Mouse (Mus musculus) granulocyte monocyte progenitor cell, adult 5-6 weeks (primary cell): ENCODE data around the gene Tspyl3. TPM values are rescaled to one million over a fixed set of nuclear protein-coding genes. Genes with fewer than 3 reads are reported as not detected.

Source experiments
- ATAC-seq: replicated peaks from 2 replicates; pipeline ENCODE4 v1.8.0; 2016; ENCODE audit warnings: mild to moderate bottlenecking, moderate TSS enrichment, inconsistent platforms; ENCODE audit not compliant: poor library complexity, severe bottlenecking
- total RNA-seq, 2 experiments: library from RNA; stranded (forward) in 1 of 2; stranded (reverse) in 1 of 2; fragments of 200-712, 200-1000 nt in 1 of 2; fragments of >200 nt in 1 of 2; fragmentation: Nextera tagmentation in 1 of 2; gene quantifications; 2 replicates each; pipeline ENCODE4 v1.2.3; 2014 to 2017

Gene Tspyl3
- total RNA-seq, 2 experiments from 2014 or later = 6.1 to 12.1 TPM

DNA sequence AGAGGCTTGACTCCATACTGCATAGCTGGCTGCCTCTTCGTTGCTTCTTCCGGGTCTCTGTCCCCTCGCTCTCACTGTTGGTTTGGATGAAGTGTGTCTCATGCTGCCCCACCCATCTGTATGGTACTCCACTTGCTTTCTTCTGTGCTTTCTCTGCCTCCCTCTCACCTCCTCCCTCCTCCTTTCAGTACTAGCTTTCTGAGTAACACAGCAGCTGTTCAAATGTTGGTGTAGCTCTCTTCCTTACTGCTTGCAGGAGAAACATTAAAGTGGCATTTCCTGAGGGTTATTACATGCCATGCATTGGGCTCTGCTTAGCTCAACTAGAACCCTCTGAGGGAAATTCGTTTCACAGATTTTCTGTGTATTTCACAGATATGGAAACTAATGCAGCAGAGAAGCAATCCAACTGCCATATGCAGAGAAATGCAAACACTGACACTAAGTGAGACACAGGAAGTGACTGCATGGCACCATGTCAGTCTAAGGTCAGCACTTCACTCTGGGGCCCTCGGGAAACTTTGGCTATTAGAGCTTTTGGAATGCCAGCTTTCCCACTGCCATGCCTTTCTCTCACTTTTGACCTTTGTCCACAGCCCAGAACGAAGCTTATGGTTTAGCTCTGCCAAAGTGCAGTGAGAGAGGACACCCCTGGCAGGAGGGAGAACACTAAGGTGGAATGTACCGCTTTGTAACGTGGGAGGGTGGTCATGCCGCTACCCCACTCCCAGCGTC, 45.9 kb downstream of the Tspyl3 start:
- ATAC-seq = no peak

DNA sequence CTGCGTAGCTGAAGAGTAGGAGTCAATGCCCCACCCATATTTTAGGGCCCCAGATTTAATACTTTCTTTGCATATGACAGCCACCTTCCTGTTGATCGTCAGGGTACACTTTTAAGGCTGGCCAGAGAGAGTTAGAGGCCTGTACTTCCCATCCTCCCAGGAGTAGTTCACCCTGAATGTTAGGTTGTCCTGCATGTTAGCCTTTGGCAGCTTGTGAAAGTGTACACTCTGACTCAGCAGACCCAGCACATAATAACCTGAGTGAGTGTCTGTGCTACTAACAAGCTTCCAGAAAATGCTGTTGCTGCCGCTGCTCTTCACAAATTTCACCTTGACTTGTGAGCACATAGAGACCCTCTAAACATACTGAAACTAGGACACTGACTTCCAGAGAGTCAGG, 48.1 kb downstream of the Tspyl3 start:
- ATAC-seq = no peak

DNA sequence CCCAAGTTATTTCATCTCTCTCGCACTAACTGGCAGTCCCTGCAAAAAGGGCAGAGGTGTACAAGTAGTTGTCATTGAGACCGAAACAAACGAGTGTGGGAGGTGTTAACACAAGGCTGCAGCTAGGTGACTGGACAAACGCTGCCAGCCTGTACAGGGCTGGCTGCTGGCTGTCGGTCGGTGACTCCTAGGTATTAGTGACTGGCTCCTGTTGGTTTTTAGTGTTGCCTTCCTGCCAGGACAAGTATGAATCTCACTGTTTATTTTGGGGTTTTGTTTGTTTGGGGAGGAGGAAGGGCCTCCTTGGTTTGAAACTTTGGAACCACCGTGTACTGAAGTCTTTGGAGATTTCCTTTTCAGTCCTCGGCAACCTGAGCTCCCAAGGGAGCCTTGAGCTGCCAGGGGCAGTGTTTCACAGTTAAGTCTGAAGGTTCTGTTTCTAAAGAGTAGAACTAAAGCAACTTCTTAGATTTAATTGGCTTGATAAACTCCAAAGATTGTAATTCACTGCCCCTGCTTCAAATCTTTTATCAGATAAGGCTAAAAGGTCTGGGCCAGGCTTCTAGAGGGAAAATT, 49.2 kb downstream of the Tspyl3 start:
- no peak for ATAC-seq

Other genes starting within 250 kb of the Tspyl3 start
- 62.9 and 67.0 TPM in 2 replicates for gene Pdrg1, start 210.0 kb downstream of the Tspyl3 start, total RNA-seq (2014; fragmentation: Nextera tagmentation)
- 98.2 and 108 TPM in 2 replicates for gene Pdrg1, start 210.0 kb downstream of the Tspyl3 start, total RNA-seq (2017)
- gene Xkr7, start 193.6 kb downstream of the Tspyl3 start, total RNA-seq (2014; fragmentation: Nextera tagmentation) = not detected in 2 replicates
- not detected in 2 replicates for gene Xkr7, start 193.6 kb downstream of the Tspyl3 start, total RNA-seq (2017)
- 7.7 and 11.6 TPM in 2 replicates for gene Ccm2l, start 159.5 kb downstream of the Tspyl3 start, total RNA-seq (2014; fragmentation: Nextera tagmentation)
- 0.21 and 3.3 TPM in 2 replicates for gene Ccm2l, start 159.5 kb downstream of the Tspyl3 start, total RNA-seq (2017)
- 6.4 and 9.5 TPM in 2 replicates for gene Hck, start 117.0 kb downstream of the Tspyl3 start, total RNA-seq (2014; fragmentation: Nextera tagmentation)
- 13.1 and 17.5 TPM in 2 replicates for gene Hck, start 117.0 kb downstream of the Tspyl3 start, total RNA-seq (2017)
- 54.2 and 60.7 TPM in 2 replicates for gene Tm9sf4, start 64.1 kb downstream of the Tspyl3 start, total RNA-seq (2014; fragmentation: Nextera tagmentation)
- 61.3 and 91.4 TPM in 2 replicates for gene Tm9sf4, start 64.1 kb downstream of the Tspyl3 start, total RNA-seq (2017)
- gene Plagl2, start 16.0 kb upstream of the Tspyl3 start, total RNA-seq (2014; fragmentation: Nextera tagmentation) = 45.0 and 46.6 TPM in 2 replicates
- gene Plagl2, start 16.0 kb upstream of the Tspyl3 start, total RNA-seq (2017) = 5.4 and 7.2 TPM in 2 replicates
- 17.6 and 20.3 TPM in 2 replicates for gene Pofut1, start 16.1 kb upstream of the Tspyl3 start, total RNA-seq (2014; fragmentation: Nextera tagmentation)
- gene Pofut1, start 16.1 kb upstream of the Tspyl3 start, total RNA-seq (2017) = 16.0 and 19.1 TPM in 2 replicates
- gene Kif3b, start 66.0 kb upstream of the Tspyl3 start, total RNA-seq (2014; fragmentation: Nextera tagmentation) = 6.9 and 7.7 TPM in 2 replicates
- 9.1 and 11.3 TPM in 2 replicates for gene Kif3b, start 66.0 kb upstream of the Tspyl3 start, total RNA-seq (2017)
- 28.1 and 48.1 TPM in 2 replicates for gene Asxl1, start 120.4 kb upstream of the Tspyl3 start, total RNA-seq (2014; fragmentation: Nextera tagmentation)
- 19.9 and 21.2 TPM in 2 replicates for gene Asxl1, start 120.4 kb upstream of the Tspyl3 start, total RNA-seq (2017)